Mouse (Mus musculus): ENCODE results near the gene Dnaaf5.

Dnaaf5 gene

DNA sequence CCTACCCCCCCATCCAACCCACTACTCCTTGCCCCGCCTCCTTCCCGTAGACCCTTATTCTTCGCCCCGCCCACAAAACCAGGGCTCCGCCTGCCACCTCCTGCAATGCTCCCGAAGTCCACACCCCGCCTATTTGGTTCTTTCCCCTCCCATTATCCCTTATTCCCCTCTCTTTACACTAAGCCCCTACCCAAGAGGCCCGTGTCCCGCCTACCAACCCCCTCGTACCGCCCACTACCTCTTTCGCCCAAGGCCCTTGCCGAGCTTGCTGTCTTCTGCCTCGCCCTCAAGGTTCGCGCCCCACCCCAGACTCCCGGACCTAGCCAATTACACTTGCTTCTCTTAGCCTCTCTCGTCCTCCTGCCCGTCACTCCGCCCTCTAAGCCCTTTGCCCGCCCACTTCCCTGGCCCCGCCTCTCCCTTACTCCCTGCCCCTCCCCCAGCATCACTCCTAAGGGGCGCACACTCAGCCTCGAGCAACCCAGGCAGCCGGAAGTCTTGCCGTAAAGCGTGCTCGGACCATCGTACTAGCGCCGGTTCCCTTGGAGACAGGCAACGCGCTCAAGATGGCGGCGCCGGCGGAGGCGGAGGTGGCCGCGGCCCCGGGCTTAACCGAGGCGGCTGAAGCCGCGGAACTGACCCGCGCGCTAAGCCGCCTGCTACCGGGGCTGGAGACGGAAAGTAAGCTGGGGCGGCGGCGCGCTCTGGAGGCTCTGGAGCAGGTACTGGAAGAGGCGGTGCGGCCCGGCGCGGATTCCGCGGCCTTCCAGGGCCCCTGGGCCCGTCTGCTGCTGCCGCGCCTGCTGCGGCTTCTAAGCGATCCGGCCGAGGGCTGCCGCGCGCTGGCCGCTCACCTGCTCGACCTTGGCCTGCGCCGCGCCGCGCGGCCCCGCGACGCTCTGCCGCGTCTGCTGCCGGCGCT, at the start of gene Dnaaf5, which contains the start of gene Prkar1b:
Gene Dnaaf5, plus strand, starts transcription at position 543 of the 922 bp plus-strand sequence.
Gene Prkar1b, minus strand, starts transcription at position 321 of the 922 bp plus-strand sequence.
- DNase-seq (ENCODE audit: low spot score), result peak; percentile 93

DNA sequence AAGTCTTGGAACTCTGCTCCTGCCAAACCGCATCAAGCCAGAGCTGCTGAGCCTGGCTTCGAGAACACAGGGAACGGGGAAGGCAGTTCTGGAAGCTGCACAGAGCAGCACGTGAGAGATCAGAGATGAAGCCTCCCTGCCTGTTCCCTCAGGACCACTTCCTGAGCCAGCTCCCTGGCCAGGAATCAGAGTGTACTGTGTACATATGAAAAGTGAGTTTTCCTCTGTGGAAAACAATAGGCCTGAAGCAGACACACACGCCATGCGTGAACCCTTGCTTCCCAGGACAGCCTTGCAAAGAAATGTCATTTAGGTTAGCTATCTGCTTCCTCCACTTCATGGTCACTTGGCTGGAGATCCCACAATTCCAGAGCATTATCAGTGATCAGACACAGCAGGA, 48.2 kb upstream of the Dnaaf5 start:
- no peak for DNase-seq (ENCODE audit: low spot score)

DNA sequence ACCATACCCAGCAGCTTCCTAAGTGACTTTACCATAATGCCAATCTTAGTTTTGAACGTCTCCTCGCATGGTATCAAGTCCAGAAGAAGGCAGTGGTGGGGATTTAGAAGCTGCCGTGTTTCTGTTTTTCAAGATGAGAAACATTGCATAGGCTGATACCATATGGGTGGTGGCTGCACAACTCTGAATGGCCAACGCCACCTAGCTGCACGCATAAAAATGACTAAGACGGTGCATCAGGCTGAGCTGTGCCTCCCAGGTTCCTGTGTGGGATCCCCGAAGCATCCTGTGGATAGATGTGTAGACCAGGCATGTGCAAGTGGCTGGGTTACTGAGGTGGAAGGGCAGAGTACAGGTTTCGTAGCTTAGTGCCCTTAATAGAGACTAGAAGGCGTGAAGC, 42.2 kb upstream of the Dnaaf5 start:
- DNase-seq (ENCODE audit: low spot score), result no peak

GRCm38 (mm10) chr5:139110140-139110855, 39.7 kb upstream of the Dnaaf5 start:
- no peak for DNase-seq (ENCODE audit: low spot score)

GRCm38 (mm10) chr5:139111991-139112390, 38.0 kb upstream of the Dnaaf5 start:
- no peak for DNase-seq (ENCODE audit: low spot score)

DNA sequence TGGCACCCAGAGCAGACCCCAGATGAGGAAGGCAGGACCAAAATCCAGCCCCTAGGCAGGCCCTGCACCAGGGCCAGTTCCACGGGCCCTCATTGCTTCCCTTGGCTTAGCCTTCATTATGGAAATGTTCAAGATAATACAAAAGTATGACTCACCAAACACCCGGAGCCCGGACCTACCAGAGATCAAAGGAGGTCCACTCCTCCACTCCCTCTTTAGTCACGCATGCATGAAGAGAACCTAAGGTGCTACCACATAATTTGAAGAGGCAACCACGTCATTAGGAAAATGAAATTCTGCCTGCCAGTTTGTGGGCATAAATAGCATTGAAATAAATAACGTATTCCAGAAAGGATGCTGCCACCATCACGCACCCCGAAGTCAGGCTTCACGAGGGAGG, 37.6 kb upstream of the Dnaaf5 start:
- no peak for DNase-seq (ENCODE audit: low spot score)

DNA sequence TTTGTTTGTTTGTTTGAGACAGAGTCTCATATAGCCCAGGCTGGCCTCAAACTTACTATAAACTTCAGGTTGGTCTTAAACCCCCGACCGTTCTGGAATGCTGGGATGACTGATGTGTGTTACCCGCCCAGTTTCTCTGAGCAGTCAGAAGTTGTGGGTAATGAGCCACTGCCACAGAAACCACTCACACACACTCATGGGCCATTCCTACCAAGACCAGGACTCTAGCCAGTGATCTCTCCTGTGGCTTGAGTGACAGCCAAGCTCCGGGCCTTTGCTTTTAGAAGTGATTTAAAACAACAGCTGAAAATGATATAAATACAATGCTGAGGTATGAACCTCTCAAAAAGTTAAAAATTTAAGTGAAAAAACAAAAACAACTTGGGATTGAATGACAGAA, 35.1 kb upstream of the Dnaaf5 start:
- no peak for DNase-seq (ENCODE audit: low spot score)

- no peak for DNase-seq (ENCODE audit: low spot score)
These were observed 34.5 kb upstream of the Dnaaf5 start for GRCm38 (mm10) chr5:139115507-139115906.

- no peak for DNase-seq (ENCODE audit: low spot score)
These were observed 31.7 kb upstream of the Dnaaf5 start for GRCm38 (mm10) chr5:139118139-139118960.

DNA sequence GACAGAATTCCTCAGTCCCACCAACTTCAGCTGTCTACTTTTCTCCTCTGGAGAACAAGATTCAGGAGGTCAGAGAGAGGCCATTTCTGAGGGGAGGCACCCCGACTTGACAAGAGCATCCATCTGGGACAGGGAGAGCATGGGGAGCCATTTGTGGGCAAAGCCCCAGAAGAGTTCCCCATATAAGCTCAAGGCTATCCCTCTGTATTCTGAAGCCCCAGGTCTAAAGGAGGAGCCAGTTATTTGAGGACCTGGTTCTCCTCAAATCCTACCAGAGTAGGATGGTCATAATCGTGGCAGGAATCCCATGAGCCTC, 31.1 kb upstream of the Dnaaf5 start:
- no peak for DNase-seq (ENCODE audit: low spot score)

DNA sequence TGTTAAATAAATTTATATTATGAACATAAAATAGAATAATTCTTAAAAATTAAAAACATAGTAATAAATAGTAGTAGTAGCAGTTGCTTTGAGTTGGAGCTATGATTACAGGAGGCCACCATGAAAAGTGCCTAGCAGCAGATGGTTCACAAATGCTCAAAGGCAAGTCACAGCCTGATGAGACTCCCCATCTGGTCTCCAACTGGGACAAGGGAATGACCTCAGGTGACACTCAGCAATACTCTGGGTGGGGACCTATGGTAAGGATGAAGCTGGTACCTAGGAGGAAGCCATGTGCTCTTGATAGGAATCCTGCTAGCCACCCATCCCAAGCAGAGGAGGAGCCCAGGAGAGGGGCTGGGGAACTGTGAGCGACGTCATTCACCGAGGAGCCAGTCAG, 24.3 kb upstream of the Dnaaf5 start:
- DNase-seq (ENCODE audit: low spot score), result no peak

DNA sequence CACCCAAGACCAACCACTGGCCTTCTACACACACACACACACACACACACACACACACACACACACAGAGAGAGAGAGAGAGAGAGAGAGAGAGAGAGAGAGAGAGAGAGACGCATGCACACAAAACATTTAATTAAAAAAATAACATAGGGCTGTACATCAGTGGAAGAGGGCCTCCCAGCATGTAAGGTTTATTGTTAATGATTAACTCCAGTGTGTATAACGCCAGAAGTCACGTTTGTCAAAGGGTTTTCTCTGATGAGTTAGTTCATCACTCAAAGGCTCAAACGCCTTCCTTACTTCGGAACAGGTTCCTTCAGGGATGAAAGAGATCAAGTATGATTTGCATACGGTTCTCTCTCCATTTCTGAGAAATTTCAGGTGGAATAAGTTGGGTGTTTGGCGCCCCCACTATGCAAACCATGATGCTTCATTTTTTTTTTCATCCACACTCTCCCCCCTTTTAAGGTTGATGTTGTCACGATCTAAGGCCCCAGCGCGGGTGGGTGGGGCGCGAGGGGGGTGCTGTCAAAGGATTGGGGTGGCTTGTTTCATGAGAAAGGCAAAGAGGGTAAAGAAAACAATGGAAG, 21.5 kb upstream of the Dnaaf5 start:
- DNase-seq (ENCODE audit: low spot score), result no peak

DNA sequence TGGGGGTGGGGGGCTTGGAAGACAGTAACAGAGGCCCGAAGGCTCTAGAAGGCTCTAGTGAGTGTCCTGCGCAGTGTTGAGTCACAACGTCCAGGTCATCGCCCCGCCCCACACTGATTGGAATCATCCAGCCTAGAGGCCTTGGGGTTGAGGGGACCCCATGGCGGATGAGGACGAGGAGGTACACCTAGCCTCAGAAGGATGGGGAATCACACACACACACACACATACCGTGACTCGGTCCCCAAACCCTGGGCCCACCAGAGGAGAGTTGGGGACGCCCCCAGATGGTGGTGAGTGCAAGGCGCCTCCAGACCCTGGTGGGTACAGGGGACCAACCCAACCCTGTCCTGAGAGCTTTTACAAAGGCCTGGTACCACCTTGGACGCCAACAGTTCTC, 20.9 kb upstream of the Dnaaf5 start:
- DNase-seq (ENCODE audit: low spot score), result no peak

DNA sequence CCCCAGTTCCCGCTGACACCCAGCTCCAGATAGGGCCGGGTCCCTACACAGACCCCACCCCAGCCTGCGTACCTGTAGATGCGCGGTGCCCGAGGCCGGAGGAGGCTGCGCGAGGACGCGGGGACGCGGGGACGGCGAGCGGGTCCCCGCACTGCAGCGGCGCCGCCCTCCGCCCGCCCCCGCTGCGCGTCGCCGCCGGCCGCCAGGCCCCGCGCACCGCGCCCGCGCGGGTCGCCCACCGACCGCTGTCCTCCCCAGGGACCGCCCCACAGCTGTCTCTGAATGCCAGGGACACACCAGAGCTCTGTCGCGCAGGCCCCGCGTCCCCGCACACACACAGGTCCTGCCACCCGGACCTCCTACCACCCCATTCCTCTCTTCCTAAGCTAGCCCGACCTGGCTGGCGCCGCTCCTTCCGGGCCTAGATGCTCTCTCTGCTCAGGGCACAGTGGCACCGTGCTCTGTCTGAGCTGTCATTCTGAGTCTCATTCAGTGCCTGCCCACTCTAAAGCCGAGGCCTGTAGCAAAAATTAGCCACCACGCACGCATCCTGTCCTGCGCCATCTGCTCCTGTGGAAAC, 20.4 kb upstream of the Dnaaf5 start:
- DNase-seq (ENCODE audit: low spot score), result no peak

- DNase-seq (ENCODE audit: low spot score), result no peak
These were observed 19.7 kb upstream of the Dnaaf5 start for GRCm38 (mm10) chr5:139130351-139130750.

DNA sequence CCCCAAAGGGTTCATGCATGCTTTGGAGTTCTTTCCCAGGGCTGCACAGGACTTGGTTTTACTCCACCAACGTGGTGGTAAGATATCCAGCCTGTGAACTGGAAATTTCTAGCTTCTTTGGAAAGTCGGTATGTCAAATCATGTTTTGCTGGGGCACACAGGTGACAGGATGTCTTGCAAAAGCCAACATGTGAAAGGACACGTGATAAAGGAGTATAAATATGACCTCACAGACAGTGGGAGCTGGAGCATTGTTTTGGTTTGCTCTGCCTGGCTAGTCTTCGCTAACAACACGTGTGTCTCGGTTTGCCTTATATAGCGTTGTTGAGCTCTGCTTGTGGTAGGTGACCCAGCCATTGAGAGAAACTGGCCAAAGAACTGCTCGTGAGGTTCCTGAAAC, 15.5 kb upstream of the Dnaaf5 start:
- DNase-seq (ENCODE audit: low spot score), result no peak

GRCm38 (mm10) chr5:139136341-139136740, 13.7 kb upstream of the Dnaaf5 start:
- DNase-seq (ENCODE audit: low spot score), result no peak

DNA sequence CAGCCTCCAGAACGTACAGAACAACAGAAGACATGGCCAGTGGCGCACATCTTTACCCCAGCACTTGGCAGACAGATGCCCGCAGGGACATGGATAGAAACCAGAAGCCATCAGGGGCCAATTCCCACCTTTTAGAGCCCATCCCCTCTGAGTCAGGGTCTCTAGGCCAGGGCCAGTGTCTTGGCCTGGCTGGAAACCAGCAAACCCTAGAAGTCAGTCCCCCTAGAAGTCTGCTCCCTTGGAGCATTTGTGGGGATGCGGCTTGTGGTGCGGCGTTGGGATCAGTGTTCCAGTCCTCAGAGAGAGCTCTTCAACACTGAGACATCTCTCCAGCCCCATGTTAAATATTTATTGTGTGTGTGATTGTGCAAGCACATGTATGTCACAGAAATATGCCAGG, 12.8 kb upstream of the Dnaaf5 start:
- no peak for DNase-seq (ENCODE audit: low spot score)

DNA sequence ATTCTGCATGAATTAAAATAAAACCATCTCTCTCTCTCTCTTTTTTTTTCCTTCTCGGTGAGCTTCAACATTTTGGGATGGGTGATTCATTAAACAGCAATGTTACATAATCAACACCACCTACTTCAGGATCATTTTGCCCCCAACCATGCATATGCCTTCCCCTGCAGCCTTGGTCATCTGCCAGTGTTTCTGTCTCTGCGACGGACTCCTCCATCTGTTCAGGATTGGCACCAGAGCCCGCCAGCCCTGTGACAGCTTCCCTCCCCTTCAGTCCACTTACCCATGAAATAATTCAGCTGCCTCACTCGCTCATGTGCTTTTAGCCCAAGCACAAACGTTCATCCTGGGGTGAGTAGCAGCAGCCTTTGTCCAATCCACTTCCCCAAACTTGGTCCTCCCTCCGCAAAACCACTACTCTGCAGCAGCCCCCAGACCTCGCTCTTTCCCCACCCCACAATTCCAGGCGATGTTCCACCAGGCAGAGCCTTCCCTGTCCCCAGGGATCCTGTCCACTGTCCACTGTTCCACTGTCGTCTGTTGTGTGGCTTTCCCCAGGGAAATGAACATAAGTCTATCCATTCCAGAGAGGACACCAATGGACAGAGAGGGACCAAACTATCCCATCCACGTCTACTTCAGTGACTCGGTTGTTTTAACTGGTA, 11.6 kb upstream of the Dnaaf5 start:
- no peak for DNase-seq (ENCODE audit: low spot score)

DNA sequence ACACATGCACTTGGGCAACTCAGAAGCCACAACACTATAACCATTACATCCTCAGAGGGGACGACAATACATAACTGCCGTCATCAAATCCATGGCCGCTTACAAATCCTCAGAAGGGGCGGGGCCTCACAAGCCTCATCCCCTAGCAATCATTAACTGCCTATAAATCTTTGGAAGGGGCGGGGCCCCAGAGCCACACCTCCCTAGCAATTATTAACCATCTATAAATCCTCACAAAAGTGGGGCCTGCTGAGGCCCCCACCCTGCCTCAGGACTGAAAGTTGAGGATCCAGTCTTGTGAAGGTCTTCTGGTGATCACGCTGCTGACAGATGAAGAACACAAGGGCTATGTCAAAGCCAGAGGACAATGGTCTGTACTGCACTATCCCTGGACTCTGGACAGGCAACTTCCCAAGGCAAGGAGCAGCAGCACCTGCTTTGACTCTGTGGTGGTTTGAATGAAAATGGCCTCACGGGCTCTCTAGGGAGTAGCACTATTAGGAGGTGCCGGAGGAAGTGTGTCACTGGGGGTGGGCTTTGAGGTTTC, 11.0 kb upstream of the Dnaaf5 start:
- no peak for DNase-seq (ENCODE audit: low spot score)

GRCm38 (mm10) chr5:139140589-139140988, 9.4 kb upstream of the Dnaaf5 start:
- DNase-seq (ENCODE audit: low spot score), result no peak

Data from ovary, postnatal 14 days (tissue).